Mouse (Mus musculus): ENCODE measurements around the gene Hnrnph1. TPM values are rescaled to one million over a fixed set of nuclear protein-coding genes. Genes with fewer than 3 reads are reported as not detected.

Gene Hnrnph1
- total and polyA plus RNA-seq, 3 experiments, result 56.3 to 114 (median 110) TPM

GRCm38 (mm10) chr11:50432896-50433295 is 56.1 kb downstream of the Hnrnph1 start:
- Histone ChIP-seq H3K27ac (no peak overlapping the region), H3K27me3 (ENCODE audit: control insufficient read depth, insufficient read depth, low read length) (no peaks in the 10 kb centered on the region), H3K36me3 (ENCODE audit: control insufficient read depth, insufficient read depth, low read length) (no peaks in the 10 kb centered on the region), H3K4me1 (ENCODE audit: control insufficient read depth, insufficient read depth, low read length) (peaks cover 4% of the 10 kb centered on the region), H3K9ac (ENCODE audit: low read depth, low read length) (no peak overlapping the region), H3K79me2 (replicated peaks; ENCODE audit: control insufficient read depth, insufficient read depth, low read length) (peaks cover 3% of the 10 kb centered on the region; the same call in 1 of the 2 replicates), H3K4me3 (no peak overlapping the region)
- no peak for DNase-seq
- no peak for TF ChIP-seq POLR2A (IDR thresholded peaks at IDR 0.05; ENCODE audit: insufficient read depth, low read depth, low read length)
- no peak for TF ChIP-seq EP300 (IDR thresholded peaks at IDR 0.05; ENCODE audit: insufficient read depth, low read depth, low read length)
- no peak for TF ChIP-seq CTCF (IDR thresholded peaks at IDR 0.05)
- intact Hi-C loops (cut with DNase I), result no loop called here
- 91% methylated on average over 5 of the region's 5 CpGs for WGBS

Small RNA genes within 50 kb of the gene (microRNA-seq; reads per million reads assigned to microRNA genes)
- 0 reads per million in 2 experiments for gene Mir804

Other genes starting within 250 kb of the Hnrnph1 start
- 10 to 100 TPM; 41.4 to 44.0 TPM for gene Tbc1d9b, start 245.6 kb upstream of the Hnrnph1 start, total RNA-seq (2021)
- 30.9 and 39.6 TPM in 2 replicates for gene Tbc1d9b, start 245.6 kb upstream of the Hnrnph1 start, polyA plus RNA-seq (2012; rRNA removed)
- 1 to 10 TPM; 1.6 to 1.8 TPM for gene Mrnip, start 202.5 kb upstream of the Hnrnph1 start, total RNA-seq (2021)
- 3.0 and 3.5 TPM in 2 replicates for gene Mrnip, start 202.5 kb upstream of the Hnrnph1 start, polyA plus RNA-seq (2012; rRNA removed)
- gene Sqstm1, start 166.2 kb upstream of the Hnrnph1 start, total RNA-seq (2021), result 100 to 1,000 TPM; 298 to 421 TPM
- 200 and 225 TPM in 2 replicates for gene Sqstm1, start 166.2 kb upstream of the Hnrnph1 start, polyA plus RNA-seq (2012; rRNA removed)
- 10 to 100 TPM; 78.6 to 82.0 TPM for gene Mgat4b, start 166.1 kb upstream of the Hnrnph1 start, total RNA-seq (2021)
- gene Mgat4b, start 166.1 kb upstream of the Hnrnph1 start, polyA plus RNA-seq (2012; rRNA removed), result 53.8 and 56.7 TPM in 2 replicates
- 1 to 10 TPM; 8.8 to 10.0 TPM for gene Ltc4s, start 138.4 kb upstream of the Hnrnph1 start, total RNA-seq (2021)
- gene Ltc4s, start 138.4 kb upstream of the Hnrnph1 start, polyA plus RNA-seq (2012; rRNA removed), result 16.2 and 18.1 TPM in 2 replicates
- 10 to 100 TPM in 1 of 2 experiments, 1 to 10 TPM in 1; 9.7 to 10.7 TPM for gene Maml1, start 84.7 kb upstream of the Hnrnph1 start, total RNA-seq (2021)
- 6.6 and 7.4 TPM in 2 replicates for gene Maml1, start 84.7 kb upstream of the Hnrnph1 start, polyA plus RNA-seq (2012; rRNA removed)
- gene Canx, start 51.3 kb upstream of the Hnrnph1 start, total RNA-seq (2021), result 100 to 1,000 TPM; 324 to 369 TPM
- gene Canx, start 51.3 kb upstream of the Hnrnph1 start, polyA plus RNA-seq (2012; rRNA removed), result 64.8 and 153 TPM in 2 replicates
- not detected for gene Cby3, start 22.5 kb upstream of the Hnrnph1 start, total RNA-seq (2021)
- 0.29 TPM in 1 of 2 replicates, not detected in the other for gene Cby3, start 22.5 kb upstream of the Hnrnph1 start, polyA plus RNA-seq (2012; rRNA removed)
- gene Rufy1, start 54.1 kb downstream of the Hnrnph1 start, total RNA-seq (2021), result 10 to 100 TPM; 27.6 to 30.4 TPM
- 26.0 and 41.4 TPM in 2 replicates for gene Rufy1, start 54.1 kb downstream of the Hnrnph1 start, polyA plus RNA-seq (2012; rRNA removed)
- 10 to 100 TPM in 1 of 2 experiments, 1 to 10 TPM in 1; 8.0 to 10.6 TPM for gene Adamts2, start 225.1 kb downstream of the Hnrnph1 start, total RNA-seq (2021)
- gene Adamts2, start 225.1 kb downstream of the Hnrnph1 start, polyA plus RNA-seq (2012; rRNA removed), result 14.4 and 18.9 TPM in 2 replicates

Data from heart, adult 2 months (tissue).